Mouse (Mus musculus): ENCODE data around the gene Syngr2. TPM values are rescaled to one million over a fixed set of nuclear protein-coding genes. Genes with fewer than 3 reads are reported as not detected.
A peak's percentile ranks its signal among the peaks of the same experiment; 100 is the strongest.

The Syngr2 gene
- polyA plus RNA-seq, 1 experiment from 2014 or later, result 173 TPM

DNA sequence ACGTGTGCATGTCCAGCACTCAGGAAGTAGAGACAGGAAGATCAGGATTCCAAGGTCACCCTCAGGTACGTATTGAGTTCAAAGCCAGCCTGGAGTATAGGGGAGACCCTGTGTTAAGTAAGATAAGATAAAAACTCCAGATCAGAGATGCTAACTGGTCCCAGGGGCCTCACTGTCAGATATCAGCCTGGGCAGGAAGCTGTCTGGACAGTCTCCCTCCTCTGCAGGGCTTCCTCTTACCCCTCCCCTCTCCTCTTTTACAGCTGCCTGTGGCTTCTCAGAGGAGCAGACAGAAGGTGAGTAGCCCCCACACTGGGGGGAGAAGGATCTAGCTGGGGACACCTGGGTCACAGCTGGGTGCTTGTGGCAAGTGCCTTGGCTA, 11.3 kb upstream of the Syngr2 start:
- 16% methylated on average over 2 of the region's 2 CpGs for WGBS
- no peaks in the 10 kb centered on the region for H3K36me3 ChIP-seq (ENCODE audit: control insufficient read depth, insufficient read depth, low read length)

DNA sequence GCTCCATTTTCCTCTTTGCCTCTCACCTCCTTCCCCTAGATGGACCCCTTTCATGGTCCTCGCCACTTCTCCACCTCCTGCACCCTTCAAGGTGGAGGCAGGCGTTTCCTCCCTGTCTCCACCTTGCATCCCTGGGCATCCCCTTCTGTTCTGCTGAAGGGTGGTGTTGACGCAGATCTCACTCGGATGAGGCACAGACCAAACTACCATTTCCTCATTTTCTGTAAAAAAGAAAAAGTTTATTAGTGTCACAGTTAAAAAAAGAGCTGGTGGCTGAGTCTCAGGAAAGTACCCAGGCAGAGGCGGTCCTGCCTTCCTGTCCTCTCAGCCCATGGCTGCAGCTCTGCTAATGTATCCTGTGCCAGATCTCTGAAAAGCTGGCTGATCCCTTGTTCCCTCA, 10.3 kb upstream of the Syngr2 start:
- WGBS, result 73% methylated on average over 5 of the region's 5 CpGs
- ATAC-seq, result no peak

More for the DNA sequence above, 11.3 kb upstream of the Syngr2 start:
- H3K9me3 ChIP-seq (ENCODE audit: control insufficient read depth, low read length), result no peaks in the 10 kb centered on the region
- peak overlapping the region; percentile 33; the same call in 1 of the 2 replicates for H3K9ac ChIP-seq (ENCODE audit: low read depth, low read length)
- H3K4me2 ChIP-seq (ENCODE audit: low read depth, low read length), result no peak overlapping the region
- peak; percentile 22; the same call in 1 of the 2 replicates for ATAC-seq
- no peak overlapping the region for H3K4me3 ChIP-seq (ENCODE audit: low read length)
- H3K27ac ChIP-seq (ENCODE audit: low read length), result no peak overlapping the region
- H3K27me3 ChIP-seq (replicated peaks; ENCODE audit: control insufficient read depth, insufficient read depth, low read length), result no peaks in the 10 kb centered on the region
- peaks cover 18% of the 10 kb centered on the region for H3K4me1 ChIP-seq (ENCODE audit: control insufficient read depth, insufficient read depth, low read length)

DNA sequence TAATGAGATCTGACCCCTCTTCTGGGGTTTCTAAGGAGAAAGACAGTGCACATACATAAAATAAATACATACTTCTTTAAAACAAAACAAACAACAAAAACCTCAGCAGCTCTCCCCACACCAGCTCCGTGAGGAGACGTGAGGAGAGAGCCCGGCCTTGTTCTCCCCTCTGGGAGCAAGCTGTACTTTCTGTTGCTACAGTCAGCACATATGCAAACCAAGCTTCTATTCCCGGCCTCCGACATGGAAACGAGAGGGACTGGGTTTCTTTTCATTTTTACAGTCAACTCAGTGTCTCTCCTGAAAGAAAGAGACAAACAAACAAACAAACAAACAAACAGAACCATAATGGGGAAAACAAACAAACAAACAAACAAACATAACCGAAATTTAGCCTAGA, 9.4 kb upstream of the Syngr2 start:
- no peak overlapping the region for H3K9ac ChIP-seq (ENCODE audit: low read depth, low read length)
- no peak overlapping the region for H3K27ac ChIP-seq (ENCODE audit: low read length)
- H3K4me1 ChIP-seq (ENCODE audit: control insufficient read depth, insufficient read depth, low read length), result peaks cover 15% of the 10 kb centered on the region
- no peak overlapping the region for H3K4me2 ChIP-seq (ENCODE audit: low read depth, low read length)
- no peaks in the 10 kb centered on the region for H3K9me3 ChIP-seq (ENCODE audit: control insufficient read depth, low read length)
- ATAC-seq, result no peak
- H3K27me3 ChIP-seq (replicated peaks; ENCODE audit: control insufficient read depth, insufficient read depth, low read length), result no peaks in the 10 kb centered on the region
- WGBS, result 77% methylated on average over 7 of the region's 7 CpGs
- H3K4me3 ChIP-seq (ENCODE audit: low read length), result no peak overlapping the region
- no peaks in the 10 kb centered on the region for H3K36me3 ChIP-seq (ENCODE audit: control insufficient read depth, insufficient read depth, low read length)

More for the DNA sequence above, 10.3 kb upstream of the Syngr2 start:
- no peaks in the 10 kb centered on the region for H3K9me3 ChIP-seq (ENCODE audit: control insufficient read depth, low read length)
- H3K9ac ChIP-seq (ENCODE audit: low read depth, low read length), result no peak overlapping the region
- H3K27me3 ChIP-seq (replicated peaks; ENCODE audit: control insufficient read depth, insufficient read depth, low read length), result no peaks in the 10 kb centered on the region
- no peak overlapping the region for H3K27ac ChIP-seq (ENCODE audit: low read length)
- H3K4me2 ChIP-seq (ENCODE audit: low read depth, low read length), result no peak overlapping the region
- no peaks in the 10 kb centered on the region for H3K36me3 ChIP-seq (ENCODE audit: control insufficient read depth, insufficient read depth, low read length)
- no peak overlapping the region for H3K4me3 ChIP-seq (ENCODE audit: low read length)
- H3K4me1 ChIP-seq (ENCODE audit: control insufficient read depth, insufficient read depth, low read length), result peaks cover 15% of the 10 kb centered on the region

DNA sequence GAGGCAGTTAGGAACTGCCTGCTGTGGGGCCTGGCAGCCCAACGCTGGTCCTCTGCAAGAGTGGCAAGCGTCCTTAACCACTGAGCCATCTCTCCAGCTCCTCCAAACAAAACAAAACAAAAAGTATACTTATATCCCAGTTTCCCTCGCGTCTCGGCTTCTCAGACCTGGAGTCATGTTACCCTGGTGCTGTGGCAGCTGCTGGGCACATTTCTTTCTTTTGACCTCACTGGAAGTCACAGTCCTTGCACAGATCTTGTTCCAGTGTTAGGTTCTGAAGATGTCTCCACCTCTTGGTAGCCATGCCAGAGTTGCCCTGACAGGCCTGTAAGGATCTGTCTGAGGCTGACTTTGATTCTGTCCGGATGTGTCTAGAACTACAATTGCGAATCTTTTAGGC, 7.8 kb upstream of the Syngr2 start:
- Histone ChIP-seq H3K27ac (ENCODE audit: low read length) (no peak overlapping the region), H3K36me3 (ENCODE audit: control insufficient read depth, insufficient read depth, low read length) (no peaks in the 10 kb centered on the region), H3K9me3 (ENCODE audit: control insufficient read depth, low read length) (no peaks in the 10 kb centered on the region), H3K4me2 (ENCODE audit: low read depth, low read length) (no peak overlapping the region), H3K27me3 (replicated peaks; ENCODE audit: control insufficient read depth, insufficient read depth, low read length) (no peaks in the 10 kb centered on the region), H3K4me1 (ENCODE audit: control insufficient read depth, insufficient read depth, low read length) (peaks cover 15% of the 10 kb centered on the region), H3K9ac (ENCODE audit: low read depth, low read length) (no peak overlapping the region), H3K4me3 (ENCODE audit: low read length) (no peak overlapping the region)
- WGBS, result 72% methylated on average over 7 of the region's 7 CpGs
- no peak for ATAC-seq

DNA sequence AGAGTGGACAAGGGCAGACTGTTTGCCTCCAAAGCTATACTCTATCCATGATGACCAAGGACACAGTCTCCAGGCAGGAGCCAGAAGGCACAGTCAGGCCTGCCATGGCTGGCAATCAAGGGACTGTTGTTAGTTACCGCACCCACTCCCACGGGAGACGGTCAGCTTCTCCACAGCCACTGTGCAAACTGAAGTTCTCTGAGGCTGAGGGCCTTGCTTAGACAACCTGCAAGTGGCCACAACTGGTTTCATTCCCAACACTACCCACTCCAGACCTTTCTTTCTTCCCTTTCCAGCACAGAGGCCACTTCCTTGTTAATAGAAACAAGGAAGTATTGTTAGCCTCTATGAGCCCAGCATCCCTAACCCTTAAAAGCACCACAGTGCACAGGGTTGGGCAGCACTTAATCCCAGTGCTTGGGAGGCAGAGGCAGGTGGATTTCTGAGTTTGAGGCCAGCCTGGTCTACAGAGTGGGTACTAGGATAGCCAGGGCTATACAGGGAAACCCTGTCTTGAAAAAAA, 6.2 kb upstream of the Syngr2 start:
- WGBS, result 78% methylated on average over 3 of the region's 3 CpGs
- ATAC-seq, result 0 out of 2 replicates have a peak, but pooled peaks have one; percentile 5
- Histone ChIP-seq H3K9ac (ENCODE audit: low read depth, low read length) (no peak overlapping the region), H3K27me3 (replicated peaks; ENCODE audit: control insufficient read depth, insufficient read depth, low read length) (no peaks in the 10 kb centered on the region), H3K27ac (ENCODE audit: low read length) (0 out of 2 replicates have a peak overlapping the region, but pooled peaks have one; percentile 23), H3K4me3 (ENCODE audit: low read length) (no peak overlapping the region), H3K4me1 (ENCODE audit: control insufficient read depth, insufficient read depth, low read length) (peaks cover 9% of the 10 kb centered on the region), H3K36me3 (ENCODE audit: control insufficient read depth, insufficient read depth, low read length) (no peaks in the 10 kb centered on the region), H3K9me3 (ENCODE audit: control insufficient read depth, low read length) (no peaks in the 10 kb centered on the region), H3K4me2 (ENCODE audit: low read depth, low read length) (no peak overlapping the region)

DNA sequence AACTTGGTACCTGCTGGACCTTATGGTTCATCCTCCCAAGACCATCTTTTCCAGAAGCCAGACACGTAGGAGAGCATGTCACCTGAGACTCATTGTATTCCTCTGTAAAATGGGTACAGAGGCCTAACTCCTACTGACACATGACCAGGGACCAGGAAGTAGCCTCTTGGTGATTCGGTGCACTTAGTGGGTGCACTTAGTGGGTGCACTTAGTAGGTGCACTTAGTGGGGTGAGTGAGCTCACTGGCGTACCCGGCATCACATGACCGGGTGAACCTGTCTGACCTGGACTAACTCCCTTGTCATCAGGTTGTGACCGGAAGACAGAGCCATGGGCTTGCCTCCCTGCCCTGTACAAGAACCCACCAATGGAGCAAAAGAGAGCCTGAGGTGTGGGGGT, 2.7 kb upstream of the Syngr2 start:
- Histone ChIP-seq H3K4me3 (ENCODE audit: low read length) (no peak overlapping the region), H3K4me1 (ENCODE audit: control insufficient read depth, insufficient read depth, low read length) (peaks cover 16% of the 10 kb centered on the region), H3K36me3 (ENCODE audit: control insufficient read depth, insufficient read depth, low read length) (no peaks in the 10 kb centered on the region), H3K9me3 (ENCODE audit: control insufficient read depth, low read length) (no peaks in the 10 kb centered on the region), H3K9ac (ENCODE audit: low read depth, low read length) (no peak overlapping the region), H3K27me3 (replicated peaks; ENCODE audit: control insufficient read depth, insufficient read depth, low read length) (no peaks in the 10 kb centered on the region), H3K27ac (ENCODE audit: low read length) (no peak overlapping the region), H3K4me2 (ENCODE audit: low read depth, low read length) (no peak overlapping the region)
- no peak for ATAC-seq
- WGBS, result 95% methylated on average over 6 of the region's 6 CpGs

DNA sequence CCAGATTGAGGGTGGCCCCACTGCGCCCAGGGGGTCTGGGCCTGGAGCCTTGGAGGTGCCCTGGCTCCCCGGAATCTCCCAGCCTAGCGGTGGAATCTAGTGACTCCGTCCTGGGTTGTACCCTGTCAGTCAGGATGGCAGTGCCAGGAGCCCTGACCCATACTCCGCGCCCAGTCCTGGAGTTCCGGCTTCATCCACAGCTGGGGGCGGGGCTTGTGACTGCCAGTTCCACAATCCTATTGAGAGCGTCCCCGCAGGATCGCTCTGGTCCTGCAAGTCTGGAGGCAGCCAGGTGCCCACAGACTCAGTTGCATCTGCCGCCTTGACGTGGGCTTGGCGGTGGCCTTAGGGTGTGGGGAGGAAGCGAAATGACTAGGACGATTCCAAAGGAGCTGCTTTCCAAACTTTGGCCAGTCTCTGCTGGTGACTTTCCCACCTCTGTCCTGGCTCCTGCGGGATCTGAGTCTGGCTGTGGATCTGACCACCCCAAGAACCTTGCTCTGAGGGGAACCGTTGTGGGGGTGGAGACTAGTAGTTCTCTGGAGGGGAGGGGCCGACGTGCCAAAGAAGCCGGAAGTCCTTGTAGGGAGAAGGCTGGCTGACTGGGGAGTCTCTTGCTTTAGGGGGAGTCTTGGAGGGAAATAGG, 1.1 kb downstream of the Syngr2 start:
- H3K4me3 ChIP-seq (ENCODE audit: low read length), result peak overlapping the region; percentile 88
- WGBS, result 1% methylated on average over 21 of the region's 21 CpGs
- ATAC-seq, result peak; percentile 89
- peak overlapping the region; percentile 90 for H3K27ac ChIP-seq (ENCODE audit: low read length)
- H3K27me3 ChIP-seq (replicated peaks; ENCODE audit: control insufficient read depth, insufficient read depth, low read length), result no peaks in the 10 kb centered on the region
- peak overlapping the region; percentile 92 for H3K9ac ChIP-seq (ENCODE audit: low read depth, low read length)
- H3K9me3 ChIP-seq (ENCODE audit: control insufficient read depth, low read length), result no peaks in the 10 kb centered on the region
- peaks cover 8% of the 10 kb centered on the region; the same call in 1 of the 2 replicates for H3K36me3 ChIP-seq (ENCODE audit: control insufficient read depth, insufficient read depth, low read length)
- H3K4me2 ChIP-seq (ENCODE audit: low read depth, low read length), result peak overlapping the region; percentile 90
- peaks cover 15% of the 10 kb centered on the region for H3K4me1 ChIP-seq (ENCODE audit: control insufficient read depth, insufficient read depth, low read length)

DNA sequence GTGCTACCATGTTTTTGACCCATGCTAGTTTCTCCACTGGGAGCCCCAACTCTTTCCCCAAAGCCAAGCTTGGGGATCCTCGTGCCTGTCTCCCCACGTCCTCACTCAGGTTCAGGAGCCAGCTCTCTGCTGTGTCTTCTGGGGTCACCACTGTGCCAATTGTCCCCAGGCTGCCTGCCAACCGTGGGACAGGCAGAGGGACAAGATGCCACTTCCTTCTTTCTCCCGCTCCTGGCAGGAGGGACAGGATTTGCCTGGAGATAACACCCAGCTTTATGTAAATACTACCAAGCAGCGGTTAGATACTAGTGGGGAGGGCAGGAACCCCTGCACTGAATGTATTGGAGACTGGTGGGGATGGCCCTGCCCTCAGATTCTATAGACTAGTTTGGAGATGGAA, 4.4 kb downstream of the Syngr2 start:
- Histone ChIP-seq H3K4me3 (ENCODE audit: low read length) (no peak overlapping the region), H3K9ac (ENCODE audit: low read depth, low read length) (no peak overlapping the region), H3K9me3 (ENCODE audit: control insufficient read depth, low read length) (no peaks in the 10 kb centered on the region), H3K27ac (ENCODE audit: low read length) (no peak overlapping the region), H3K4me1 (ENCODE audit: control insufficient read depth, insufficient read depth, low read length) (peaks cover 24% of the 10 kb centered on the region), H3K4me2 (ENCODE audit: low read depth, low read length) (no peak overlapping the region), H3K27me3 (replicated peaks; ENCODE audit: control insufficient read depth, insufficient read depth, low read length) (no peaks in the 10 kb centered on the region), H3K36me3 (ENCODE audit: control insufficient read depth, insufficient read depth, low read length) (peaks cover 18% of the 10 kb centered on the region)
- ATAC-seq, result no peak
- WGBS, result 60% methylated on average over 5 of the region's 5 CpGs

DNA sequence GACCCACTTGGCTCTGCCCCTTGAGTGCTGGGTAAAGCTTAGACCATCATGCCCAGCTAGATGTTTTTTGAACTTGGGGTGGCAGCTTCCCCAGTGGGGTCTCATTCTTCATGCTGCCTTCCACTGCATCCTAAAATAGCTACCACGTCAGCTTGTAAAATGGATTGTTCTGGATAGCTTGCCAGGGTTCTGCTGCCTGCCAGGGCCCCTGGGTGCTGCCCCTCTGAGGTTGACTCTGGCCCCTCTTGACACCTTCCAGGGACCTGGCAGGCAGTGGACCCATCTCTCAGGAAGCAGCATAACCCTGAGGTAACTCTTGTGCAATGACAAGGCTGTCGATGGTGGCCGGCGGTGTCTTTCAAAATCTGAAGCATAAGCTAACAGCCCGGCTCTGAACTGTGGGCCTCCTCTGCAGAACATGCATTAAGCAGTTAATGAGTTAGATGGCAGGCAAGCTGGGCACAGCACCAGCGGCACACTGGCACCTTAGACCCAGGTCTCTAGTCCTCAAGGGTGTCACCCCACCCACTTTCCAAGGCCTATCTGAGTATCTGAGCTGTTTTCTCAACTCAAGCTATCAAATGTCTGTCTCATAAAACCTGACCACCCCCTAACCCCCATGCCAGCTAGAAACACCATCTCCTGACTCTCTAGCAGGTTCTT, 5.4 kb downstream of the Syngr2 start:
- H3K4me2 ChIP-seq (ENCODE audit: low read depth, low read length), result no peak overlapping the region
- peak overlapping the region; percentile 8; the same call in 1 of the 2 replicates for H3K27ac ChIP-seq (ENCODE audit: low read length)
- peaks cover 18% of the 10 kb centered on the region for H3K36me3 ChIP-seq (ENCODE audit: control insufficient read depth, insufficient read depth, low read length)
- H3K4me3 ChIP-seq (ENCODE audit: low read length), result no peak overlapping the region
- H3K4me1 ChIP-seq (ENCODE audit: control insufficient read depth, insufficient read depth, low read length), result peaks cover 21% of the 10 kb centered on the region; the same call in 1 of the 2 replicates
- 96% methylated on average over 6 of the region's 6 CpGs for WGBS
- no peaks in the 10 kb centered on the region for H3K27me3 ChIP-seq (replicated peaks; ENCODE audit: control insufficient read depth, insufficient read depth, low read length)
- H3K9me3 ChIP-seq (ENCODE audit: control insufficient read depth, low read length), result no peaks in the 10 kb centered on the region
- no peak for ATAC-seq
- no peak overlapping the region for H3K9ac ChIP-seq (ENCODE audit: low read depth, low read length)

Measured in intestine, embryonic 16.5 days (tissue).